Mouse (Mus musculus): ENCODE measurements around the gene Cars2.
A peak's percentile ranks its signal among the peaks of the same experiment; 100 is the strongest.
"Not testable (repeated sequence)": the region's sequence is repeated elsewhere in the genome, so short reads cannot be mapped to it uniquely, and the experiment has no call there.

The Cars2 gene

DNA sequence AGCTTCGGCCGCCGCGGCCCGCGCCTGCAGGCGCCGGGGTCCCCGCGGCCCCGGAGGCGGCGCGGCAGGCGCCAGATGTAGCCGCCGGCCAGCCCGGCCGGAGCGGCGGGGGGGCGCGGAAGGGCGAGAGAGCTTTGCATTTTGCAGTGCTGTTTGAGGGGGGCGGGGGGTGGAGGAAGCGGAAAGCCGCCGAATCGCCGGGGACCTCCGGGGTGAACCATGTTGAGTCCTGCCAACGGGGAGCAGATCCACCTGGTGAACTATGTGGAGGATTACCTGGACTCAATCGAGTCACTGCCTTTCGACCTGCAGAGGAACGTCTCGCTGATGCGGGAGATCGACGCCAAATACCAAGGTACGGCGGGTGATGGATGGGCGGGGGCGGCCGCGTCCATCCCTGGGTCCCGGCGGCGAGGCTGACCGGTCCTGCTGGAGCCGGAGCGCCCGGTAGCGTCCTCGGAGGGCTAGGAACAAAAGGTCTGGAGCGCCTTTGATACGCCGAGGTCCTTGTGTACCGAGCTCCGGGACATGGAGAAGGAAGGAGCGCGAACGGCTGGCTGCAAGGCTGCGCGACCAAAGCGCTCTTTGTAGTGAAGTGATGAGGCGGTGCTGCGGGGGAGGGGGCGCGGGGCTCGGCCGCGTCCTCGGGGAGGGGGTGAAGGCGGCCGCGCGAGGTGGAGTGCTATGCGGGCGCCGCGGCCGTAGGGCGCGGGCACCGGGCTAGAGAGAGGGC, 6.3 kb upstream of the Cars2 start:
- peak; percentile 35 to 68 for DNase-seq

DNA sequence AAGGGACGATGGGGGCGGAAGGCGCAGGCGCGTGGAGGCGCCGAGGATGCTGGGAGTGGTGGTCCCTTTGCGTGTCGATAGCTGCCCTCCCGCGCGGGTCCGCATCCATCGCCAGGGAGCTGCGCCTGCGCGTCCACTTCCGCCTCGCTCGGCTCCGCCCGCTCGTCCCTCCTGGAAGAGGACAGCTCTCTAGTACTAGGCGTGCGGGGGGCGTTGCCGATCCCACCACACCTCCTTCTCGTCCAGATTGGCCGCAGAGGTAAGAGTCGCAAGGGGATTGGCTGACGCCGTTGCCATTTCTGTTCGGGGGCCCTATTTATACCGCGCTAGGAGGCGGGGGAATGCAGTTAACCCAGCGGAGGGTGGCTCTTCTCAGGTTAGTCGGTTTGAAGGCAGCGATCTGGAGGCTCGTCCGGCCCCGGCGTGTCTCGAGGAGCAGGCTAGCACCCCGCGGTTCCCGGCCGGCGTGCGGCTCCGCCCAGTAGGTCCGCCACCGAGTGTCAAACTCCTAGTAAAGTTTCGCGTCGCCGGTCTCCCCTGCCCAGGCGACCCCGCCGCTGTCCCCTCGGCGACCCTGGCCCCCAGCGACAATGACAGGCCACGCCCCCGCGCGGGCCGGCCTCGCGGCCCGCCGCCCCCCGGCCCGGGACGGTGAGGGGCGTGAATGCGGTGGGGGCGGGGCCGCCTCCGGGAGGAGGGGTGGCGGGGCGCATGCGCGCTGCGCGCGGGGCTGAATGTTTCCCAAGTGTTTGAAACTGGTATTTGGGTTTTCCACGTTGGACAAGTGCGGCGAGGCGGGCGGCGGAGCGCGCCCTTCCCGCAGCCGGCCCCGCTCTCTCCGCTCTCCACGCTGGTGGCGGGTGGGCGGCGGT, 5.4 kb upstream of the Cars2 start:
- peak; percentile 99 to 100 for DNase-seq

DNA sequence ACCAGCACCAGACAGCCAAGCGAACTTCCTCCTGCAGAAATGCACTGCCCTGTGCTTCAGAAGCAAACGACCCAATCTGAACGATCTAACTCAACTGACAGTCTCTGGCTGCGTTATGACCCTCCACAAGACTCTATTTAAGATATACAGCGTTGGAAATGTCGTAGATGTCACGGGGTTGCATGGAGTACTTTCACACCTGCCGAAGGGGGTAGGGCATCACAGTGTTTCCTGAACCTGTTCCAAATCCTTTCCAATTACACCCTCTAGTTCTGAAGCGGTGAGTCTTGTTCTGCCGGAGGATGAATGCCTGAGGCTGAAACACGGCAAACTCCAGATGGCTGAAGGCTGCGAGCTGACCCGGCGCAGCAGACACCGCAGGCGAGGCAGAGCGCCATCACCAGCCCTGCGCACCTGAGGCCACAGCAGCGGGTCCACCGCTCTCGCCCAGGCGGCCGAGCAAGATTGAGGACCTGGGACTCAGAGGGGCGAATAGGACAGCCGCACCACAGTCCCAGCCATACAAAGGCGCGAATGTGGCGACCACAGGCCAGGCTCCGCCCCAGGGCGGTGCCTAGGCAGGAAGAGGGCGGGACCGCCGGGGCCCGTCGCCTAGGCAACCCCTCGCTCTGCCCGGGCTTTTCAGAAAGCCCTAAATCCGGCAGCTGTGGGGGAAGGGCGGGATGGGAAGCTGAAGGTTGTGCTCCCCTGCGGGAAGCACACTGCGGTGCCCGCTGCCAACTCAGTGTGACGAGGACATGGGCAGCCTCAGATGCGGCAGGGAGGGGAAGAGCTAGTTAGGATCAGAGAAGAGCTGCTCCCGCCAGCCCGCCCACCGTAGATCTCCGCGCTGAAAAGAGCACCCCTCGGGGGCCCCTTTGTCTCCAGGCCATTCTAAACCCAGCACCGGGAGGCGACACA, 4.5 kb upstream of the Cars2 start, which contains the start of gene Ing1:
Ing1 (plus strand) TSS at position 773 of the 921 bp plus-strand sequence.
- DNase-seq: peak; percentile 96 to 97

DNA sequence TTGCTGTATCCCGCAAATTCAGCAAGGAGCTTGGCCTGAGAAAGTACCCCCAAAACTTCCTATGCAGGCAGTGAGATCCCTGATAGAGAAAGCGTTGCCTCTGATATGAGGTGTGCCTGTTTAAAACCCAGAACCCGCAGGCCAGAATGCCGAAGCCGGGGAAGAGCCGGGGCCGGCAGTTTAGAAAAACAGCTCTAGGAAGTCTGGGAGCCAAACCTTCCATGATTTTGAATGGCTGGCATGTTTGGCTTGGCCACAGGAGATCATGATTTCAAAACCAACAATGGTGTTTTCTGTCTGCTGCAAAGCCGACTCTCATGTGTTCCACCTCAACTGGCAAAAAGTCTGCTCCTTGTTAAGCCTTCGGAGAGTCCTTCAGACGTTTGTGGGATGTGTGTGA, 1.8 kb upstream of the Cars2 start:
- DNase-seq: no peak

DNA sequence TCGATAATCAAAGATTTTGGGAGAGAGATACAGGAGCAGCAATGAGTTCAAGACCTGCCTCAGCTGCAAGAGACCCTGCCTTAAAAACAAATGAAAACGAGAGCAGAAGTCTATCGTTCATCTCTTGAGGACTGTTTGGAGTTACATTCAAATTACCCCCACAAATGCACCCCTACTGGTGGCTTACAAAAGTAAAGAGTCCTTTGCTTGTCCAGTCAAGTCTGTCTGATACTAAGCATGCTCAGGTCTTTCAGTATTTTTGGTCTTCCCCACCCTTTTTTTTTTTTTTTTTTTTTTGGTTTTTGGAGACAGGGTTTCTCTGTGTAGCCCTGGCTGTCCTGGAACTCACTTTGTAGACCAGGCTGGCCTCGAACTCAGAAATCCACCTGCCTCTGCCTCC, 914 bp upstream of the Cars2 start:
- not testable (repeated sequence) for DNase-seq

DNA sequence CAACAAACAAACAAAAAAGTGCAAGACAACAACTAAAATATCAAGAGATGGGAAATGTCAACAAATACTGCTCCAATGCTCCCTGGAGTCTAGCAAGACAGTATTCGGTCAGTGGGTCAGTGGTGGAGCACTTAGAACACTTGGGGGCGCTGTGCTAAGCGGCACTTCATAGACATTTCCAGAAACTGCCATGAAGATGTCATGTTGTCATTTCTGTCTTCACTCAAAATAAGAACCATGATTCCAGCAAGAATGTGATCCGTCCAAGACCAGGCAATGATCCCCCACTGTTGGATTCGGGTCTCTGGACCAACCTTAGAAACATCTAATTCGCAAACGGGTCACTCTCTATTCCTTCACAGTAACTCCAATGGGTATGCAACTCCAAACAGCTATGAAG, 877 bp downstream of the Cars2 start:
- peak; percentile 27 to 70 for DNase-seq

DNA sequence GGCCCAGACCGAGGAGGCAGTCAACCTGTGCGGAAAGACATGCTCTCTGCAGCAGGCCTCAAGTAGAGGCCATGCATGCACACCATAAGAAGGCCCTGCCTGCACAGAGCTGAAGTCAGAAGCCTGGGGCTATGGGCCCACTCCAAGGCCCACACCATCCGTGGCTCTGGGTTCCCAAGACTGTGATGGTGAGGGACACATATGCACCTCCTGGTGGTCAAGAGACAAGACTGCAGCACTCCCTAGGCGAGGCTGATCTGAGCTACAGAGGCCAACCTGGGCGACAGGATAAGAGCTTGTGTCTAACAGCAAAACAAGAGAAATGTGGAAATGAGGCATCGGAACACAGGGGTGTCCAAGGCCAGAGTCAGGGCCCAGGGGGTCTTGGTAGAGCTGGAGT, 3.5 kb downstream of the Cars2 start:
- DNase-seq: no peak

DNA sequence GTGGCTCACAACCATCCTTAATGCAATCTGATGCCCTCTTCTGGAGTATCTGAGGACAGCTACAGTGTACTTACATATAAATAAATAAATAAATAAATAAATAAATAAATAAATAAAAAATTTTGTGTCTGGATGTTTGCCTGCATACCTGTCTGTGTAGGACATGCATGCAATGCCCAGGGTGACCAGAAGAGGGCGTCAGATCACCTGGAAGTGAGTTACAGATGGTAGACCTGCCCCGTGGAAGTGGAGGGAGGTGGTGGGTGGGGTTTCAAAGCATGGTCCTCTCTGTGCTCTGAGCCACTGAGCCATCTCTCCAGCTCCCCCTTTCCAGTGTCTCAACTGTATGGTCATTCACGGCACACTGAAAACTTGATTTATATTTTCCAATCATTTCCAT, 6.2 kb downstream of the Cars2 start:
- DNase-seq: peak; percentile 70 to 88

DNA sequence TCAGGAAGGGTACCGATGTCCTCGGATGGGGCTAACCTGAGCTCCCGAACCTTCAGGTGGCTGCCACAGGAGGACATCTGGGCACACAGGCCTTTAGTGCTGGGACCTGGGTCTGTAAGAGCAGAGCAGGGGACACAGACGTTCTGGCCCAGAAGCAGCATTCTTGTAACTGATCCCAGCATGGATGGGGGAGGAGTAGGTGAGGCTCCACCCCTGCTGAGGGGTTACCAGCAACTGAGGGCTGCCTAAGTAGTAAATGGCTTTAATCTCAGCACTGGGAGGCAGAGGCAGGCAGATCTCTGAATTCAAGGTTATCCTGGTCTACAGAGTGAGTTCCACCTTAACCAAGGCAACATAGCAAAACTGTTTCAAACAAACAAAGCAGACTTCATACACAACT, 7.7 kb downstream of the Cars2 start:
- DNase-seq: no peak

DNA sequence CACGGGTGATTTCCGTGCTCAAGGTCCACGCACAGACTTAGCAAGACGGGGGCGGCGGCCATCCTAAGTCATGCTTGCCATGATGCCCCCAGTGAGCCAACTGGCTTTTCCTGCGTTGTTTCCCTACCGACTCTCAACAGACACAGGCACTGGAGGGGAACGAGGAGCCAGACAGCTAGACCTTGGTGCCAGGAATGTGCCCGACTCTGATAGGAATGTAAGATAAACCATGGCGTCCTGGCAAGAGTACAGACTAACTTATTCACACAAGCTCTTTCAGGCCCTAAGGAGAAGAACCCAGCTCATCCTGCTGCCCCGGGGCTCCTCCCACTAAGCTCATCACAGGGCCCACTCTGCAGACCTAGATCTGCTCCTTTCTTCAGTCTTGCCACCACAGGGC, 8.6 kb downstream of the Cars2 start:
- DNase-seq: peak; percentile 25 to 38

DNA sequence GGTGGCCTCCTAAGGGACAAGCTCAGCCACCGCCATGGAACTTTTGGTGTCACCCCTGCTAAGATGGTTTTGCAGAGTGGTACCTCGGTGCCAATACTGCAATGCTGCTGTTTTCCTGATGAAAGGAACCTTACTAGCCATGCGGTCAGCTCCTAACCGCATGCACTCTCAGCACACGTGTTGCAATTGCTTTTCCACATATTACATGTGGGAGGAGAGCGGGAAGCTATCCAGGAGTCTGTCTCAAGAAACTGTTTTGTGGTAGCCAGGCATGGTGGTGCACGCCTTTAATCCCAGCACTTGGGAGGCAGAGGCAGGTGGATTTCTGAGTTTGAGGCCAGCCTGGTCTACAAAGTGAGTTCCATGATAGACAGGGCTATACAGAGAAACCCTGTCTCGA, 10.4 kb downstream of the Cars2 start:
- DNase-seq: no peak

DNA sequence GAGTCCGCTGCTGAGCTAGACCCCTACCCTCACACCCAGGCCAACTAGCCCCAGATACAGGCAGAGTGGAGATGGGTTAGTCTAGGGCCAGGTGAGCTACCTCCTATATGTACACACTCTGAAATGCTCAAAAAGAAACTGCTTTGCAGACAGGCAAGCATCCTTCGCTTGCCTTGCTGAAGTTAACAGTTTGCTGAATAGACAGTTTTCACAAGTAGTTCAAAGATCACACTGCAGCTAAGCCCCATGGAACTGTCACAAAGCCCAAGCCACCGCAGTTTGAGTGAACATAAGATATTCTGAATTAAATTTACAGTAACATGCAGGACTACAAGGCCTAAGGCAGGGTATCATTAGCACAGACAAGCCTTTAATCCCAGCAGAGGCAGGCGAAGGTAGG, 11.5 kb downstream of the Cars2 start:
- no peak for DNase-seq

DNA sequence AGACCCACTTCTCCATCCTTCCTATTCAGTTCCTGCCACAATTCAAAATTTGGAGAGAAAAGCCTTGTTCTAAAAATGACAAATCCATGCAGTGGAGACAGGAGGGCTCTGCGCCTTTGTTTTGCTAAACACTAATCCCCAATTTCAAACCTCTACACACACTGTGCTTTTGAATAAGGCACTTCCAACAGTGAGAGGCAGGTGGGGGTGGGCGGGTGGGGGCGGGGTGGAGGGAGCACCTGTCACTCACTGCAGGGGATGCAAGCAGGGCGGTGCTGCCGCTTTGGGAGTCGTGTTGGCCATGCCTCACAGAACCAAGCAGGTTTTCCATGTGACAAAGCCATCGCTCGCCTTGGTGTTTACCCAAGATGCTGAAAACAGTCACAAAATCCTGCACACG, 16.1 kb downstream of the Cars2 start:
- DNase-seq: no peak

DNA sequence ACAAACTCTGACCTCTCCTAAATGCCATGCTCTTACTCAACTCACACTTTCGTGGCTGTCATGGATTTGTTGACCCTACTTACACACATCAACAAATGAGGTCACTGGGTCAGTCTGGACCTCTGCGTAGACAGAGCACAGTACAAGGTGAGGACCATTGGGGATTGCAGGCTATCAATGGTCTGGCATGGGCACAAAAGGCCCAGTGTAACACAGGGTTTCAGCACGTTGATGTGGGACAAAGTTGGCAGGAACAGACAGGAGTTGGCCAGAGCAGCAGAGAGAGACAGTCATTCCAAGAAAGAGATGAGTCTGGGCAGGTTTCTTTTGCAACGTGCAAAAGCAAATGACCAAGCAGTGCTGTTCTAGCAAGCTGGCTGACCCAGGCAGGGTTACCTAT, 19.7 kb downstream of the Cars2 start:
- DNase-seq: no peak

DNA sequence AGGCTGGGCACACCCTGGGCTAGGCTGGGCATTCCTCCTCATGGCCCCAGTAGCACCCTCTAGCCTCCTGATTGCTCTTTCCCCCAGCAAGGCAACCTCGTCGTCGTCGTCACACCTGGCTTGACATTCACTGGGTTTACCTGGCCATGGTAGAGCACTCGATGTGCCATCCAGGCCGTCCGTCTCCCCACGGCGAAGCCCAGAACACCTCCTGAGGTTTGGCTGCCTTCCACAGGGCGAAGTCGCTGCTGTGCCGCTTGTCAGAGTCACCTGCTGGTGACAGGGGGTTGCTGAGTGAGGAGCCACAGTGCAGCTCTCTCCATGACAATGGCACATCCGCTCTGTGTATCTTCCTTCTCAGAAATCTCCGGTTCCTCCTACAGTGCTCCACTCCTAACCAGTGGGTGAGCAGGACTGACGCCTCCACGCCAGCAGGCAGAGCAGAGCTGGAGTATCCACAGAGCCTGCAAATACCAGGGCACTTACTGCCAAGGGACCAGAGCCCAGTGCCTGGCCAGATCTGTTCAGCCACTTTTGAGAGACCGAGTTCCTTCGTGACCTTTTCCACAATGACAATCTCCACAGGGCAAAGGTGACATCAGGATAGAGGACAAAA, 20.3 kb downstream of the Cars2 start:
- peak; percentile 19 to 55 for DNase-seq

DNA sequence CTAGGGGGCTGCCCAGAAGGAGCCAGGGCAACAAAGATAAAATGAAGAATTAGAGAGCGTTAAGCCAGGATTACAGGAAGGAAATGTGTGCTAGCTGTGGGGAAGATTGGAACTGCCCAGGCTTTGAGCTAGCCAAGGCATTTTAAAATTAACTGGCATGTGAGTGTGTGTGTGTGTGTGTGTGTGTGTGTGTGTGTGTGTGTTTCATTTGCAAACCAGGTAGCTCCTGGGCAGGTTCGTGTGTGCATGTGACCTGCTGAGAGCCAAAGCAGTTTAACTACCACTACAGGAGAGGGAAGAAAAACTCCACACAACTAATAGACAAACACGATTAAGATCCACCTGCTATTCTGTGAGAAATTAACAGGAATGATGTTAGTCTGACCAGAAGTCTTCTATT, 27.3 kb downstream of the Cars2 start:
- peak; percentile 53 to 56 for DNase-seq

DNA sequence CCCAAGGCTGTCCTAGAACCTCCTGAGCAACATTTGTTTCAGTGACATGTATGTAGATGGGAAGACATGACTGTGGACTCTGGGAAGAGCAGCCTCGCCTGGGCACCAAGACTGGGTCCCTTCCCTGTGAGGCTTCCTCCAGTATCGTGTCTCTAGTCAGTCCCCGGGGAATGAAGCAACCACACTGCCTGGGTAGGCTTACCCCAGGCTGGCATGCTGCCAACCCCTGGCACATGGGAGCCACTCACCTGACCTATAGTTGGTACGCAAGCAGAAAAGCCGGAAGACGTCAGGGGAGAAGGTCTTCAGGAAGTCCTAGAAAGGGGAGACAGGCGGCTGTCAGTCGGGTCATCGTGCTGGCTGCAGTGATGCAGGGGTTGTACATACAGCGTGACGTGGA, 31.9 kb downstream of the Cars2 start:
- no peak for DNase-seq

DNA sequence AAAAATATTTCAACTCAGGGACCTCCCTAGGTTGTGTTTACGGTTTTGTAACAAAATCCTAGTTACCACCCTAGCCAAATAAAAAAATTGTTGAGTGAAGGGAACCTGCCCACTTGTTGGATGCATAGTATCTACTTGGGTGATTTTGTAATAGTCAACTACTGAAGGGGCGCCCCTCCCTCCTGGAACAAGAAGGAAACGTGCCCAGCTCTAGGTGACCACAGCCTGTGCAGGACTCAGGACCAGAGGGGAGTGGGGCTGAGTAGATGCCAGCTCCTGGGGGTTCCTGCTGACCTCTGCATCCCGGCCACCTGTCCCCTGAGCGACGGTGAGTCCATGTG, 32.6 kb downstream of the Cars2 start:
- no peak for DNase-seq

DNA sequence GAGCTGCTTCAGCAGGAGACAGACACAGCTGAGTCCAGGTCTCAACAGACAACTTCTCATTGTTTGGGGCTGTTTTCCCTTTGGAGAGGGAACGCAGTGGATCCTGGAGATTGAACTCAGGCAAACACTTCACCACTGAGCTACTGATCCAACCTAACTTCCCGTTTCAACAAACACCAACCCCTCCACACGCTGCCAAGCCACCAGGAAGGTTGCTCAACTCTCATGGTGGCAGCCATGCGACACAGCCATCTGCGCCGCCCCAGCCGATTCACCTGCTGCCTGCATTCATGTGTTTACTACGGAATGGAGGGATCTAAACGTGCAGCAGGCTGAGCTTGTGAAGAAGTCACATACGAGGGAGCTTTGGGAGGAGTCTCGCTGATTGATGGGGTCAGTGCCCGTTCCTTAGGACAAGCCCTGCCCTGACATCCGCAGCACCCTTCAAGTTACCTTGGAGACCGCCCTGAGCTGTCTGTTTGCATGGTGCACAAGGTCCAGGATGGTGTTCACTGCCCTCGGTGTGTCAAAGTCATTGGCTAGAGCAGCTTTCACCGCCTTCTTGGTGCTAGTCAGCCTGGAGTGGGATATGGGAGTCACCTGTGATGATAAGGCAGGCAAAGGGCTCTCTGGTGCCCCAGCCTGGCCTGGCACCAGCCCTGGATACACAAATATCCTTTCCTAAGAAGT, 33.1 kb downstream of the Cars2 start:
- DNase-seq: no peak

DNA sequence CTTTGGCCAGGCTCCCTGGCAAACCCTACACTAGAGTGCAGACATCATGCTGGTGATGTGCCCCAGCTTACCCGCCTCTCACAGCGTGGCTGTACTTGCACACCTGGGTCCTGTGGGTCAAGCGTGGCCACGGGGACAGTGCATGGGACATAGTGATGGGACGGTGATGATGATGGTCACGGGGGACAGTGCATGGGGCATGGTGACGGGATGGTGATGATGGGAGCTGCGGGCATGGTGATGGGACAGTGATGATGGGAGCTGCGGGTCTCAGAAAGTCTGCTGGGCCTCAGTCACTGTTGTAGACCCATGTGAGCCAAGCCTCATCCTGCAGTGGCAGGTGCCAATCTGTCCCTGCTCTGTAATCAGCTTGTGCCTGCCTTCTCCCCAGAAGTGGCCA, 34.3 kb downstream of the Cars2 start:
- no peak for DNase-seq

DNA sequence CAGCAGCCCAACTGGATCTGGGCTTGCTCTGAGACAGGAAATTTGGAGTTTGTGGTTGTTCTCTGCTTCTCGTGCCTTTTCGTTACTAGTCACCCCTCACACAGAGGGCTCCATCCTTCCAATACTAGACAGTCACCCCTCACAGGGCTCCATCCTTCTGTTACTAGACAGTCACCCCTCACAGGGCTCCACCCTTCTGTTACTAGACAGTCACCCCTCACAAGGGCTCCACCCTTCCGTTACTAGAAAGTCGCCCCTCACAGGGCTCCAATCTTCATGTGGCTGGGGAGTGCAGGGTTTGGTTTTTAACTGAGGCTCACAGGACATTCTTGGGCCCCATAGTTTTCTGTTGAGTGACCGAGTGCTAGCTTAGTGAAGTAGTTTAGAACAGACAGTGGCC, 37.3 kb downstream of the Cars2 start:
- DNase-seq: no peak

DNA sequence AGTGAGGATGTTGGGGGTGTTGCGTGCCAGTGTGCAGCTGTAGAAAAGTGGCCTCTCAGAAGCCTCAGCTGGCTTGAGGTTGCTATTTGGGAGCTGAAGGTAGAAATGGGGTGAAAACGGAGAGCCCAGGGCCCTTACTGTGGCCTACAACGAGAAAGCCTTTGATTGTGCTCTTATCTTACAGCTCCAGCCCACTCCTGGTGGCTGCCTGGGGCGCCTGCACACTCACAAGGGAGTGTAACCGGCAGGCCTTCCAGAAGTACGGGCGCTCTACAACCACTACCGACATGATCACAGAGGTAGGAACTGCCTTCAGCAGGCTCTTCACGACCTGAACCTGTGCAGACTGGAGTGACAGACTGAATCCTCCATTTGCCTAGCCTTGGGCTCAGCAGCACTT, 37.9 kb downstream of the Cars2 start:
- DNase-seq: no peak
